Mouse (Mus musculus): Measurements from ENCODE around the gene Gm42957.
"Not testable (repeated sequence)": the region's sequence is repeated elsewhere in the genome, so short reads cannot be mapped to it uniquely, and the experiment has no call there.

GRCm38 (mm10) chr3:96665732-96666363 is 30.6 kb downstream of the Gm42957 start:
- not testable (repeated sequence) for TF ChIP-seq CTCF, EP300 (IDR thresholded peaks at IDR 0.05; ENCODE audit: low read depth)

Data from liver, postnatal 0 days (tissue).